Mouse (Mus musculus) olfactory bulb, adult 2 months (tissue): Measurements from ENCODE around the gene Tmem232.

Experiments
- CTCF ChIP-seq: fragments of 200-500 bp; IDR thresholded peaks from 2 replicates; pipeline ENCODE4 v1.5.1; 2012; ENCODE audit warnings: low read depth, mild to moderate bottlenecking, low read length, moderate library complexity; ENCODE audit not compliant: insufficient read depth
- POLR2A ChIP-seq: fragments of 200-500 bp; IDR thresholded peaks from 2 replicates; pipeline ENCODE4 v1.6.1; 2012; ENCODE audit warnings: mild to moderate bottlenecking, low read depth, low read length, moderate library complexity; ENCODE audit not compliant: insufficient read depth

- TF ChIP-seq POLR2A, result no peak
- no peak for TF ChIP-seq CTCF
These were observed 139.7 kb downstream of the Tmem232 start for GRCm38 (mm10) chr17:65400914-65401313.
